Mouse (Mus musculus) retina, embryonic 14.5 days (tissue): ENCODE measurements around the gene Tnnt3.

Experiments
- DNase-seq: peaks from one replicate; pipeline ENCODE4 v3.0.0-alpha.2; 2015; ENCODE audit warnings: low spot score

Gene Tnnt3

DNA sequence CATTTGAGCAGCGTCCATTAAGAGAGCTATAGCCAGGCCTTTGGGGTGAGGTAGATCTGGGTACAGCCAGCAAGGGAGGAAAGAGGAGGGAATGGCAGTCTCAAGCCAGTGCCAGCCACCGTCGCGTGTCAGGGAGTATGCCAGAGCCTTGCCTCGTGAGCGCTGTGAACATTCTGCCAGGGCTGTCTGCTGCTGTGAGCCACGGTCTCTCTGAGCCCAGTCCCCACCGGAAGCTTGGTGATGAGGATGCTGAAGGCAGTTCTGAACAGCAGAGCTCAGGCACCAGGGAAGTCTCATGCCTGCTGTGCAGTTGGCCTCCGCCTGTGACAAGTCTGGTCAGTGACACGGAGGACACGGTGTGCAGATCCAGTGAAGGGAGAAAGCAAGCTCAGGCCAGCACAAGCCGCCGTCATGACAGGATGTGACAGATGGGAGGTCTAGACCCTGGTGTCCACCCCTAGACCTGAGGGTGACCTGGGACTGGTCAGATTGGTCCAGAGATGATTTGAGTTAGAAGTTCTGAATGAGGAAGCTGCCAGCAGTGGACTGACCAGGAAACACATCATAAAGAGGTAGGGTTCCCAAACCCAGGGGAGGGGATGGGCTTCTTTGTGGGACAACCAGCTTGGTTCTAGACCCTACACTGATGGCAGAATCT is 21.7 kb upstream of the Tnnt3 start:
- DNase-seq: no peak

GRCm38 (mm10) chr7:142478001-142478400 is 20.6 kb upstream of the Tnnt3 start:
- DNase-seq: no peak

DNA sequence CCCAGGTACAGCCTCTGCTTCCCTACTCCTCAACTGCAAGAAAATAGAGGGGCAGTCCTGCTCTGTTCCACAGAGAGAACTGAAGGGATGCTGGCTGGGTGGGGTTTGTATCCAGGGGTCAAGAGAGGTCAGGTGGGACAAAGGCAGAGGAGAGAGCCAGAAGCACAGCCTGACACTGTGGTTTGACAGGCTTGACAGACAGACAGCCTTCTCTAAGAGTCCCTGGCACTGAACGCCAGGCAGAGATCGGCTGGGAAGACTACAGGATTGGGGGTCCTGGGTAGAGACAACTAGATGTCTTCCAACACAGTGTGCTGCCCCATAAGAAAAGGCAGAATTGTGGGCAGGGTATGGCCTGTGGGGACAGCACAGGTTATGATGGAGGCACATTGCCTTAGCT is 20.1 kb upstream of the Tnnt3 start:
- DNase-seq: no peak

GRCm38 (mm10) chr7:142479307-142479706 is 19.3 kb upstream of the Tnnt3 start:
- DNase-seq: no peak

DNA sequence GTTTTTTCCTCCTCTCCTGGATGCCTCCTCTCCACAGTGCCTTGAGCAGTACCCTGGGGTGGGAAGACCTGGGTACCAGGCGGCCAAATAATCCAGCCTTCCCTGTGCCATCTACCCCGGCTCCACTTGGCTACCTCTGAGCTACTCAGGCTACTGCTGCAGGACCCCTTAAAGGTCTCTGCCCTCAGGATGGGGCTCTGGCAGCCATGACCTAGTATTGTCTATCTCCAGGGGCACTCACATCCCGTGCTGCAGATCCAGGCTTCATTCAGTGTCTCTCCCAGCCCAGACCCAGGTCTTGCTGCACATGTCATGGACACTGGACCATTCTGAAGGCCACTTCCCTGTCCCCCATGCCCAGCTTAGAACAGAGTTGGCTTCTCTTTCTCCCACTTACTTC is 18.8 kb upstream of the Tnnt3 start:
- DNase-seq: no peak

DNA sequence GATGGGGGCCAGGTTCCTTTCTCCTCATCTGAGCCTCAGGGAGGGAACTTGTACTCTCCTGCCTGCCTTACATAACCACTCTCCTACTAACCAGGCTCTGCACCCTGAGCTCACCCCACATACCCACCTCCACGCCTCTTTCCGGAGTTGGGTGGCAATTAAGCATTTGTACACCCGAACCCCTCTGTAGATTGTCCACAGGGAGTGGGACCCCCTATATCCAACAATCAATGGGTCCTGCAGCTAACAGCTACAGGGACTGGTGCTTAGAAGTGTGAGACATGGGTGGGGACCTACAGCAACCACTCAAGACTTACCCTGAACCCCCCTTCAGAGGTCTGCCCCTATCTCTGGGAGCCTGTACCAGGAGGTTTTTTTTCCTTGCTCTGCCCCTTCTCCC is 18.0 kb upstream of the Tnnt3 start:
- DNase-seq: no peak

GRCm38 (mm10) chr7:142481186-142481567 is 17.5 kb upstream of the Tnnt3 start:
- DNase-seq: peak; percentile 84

- peak; percentile 56 for DNase-seq
Observed at GRCm38 (mm10) chr7:142481568-142482255, 16.9 kb upstream of the Tnnt3 start.

- DNase-seq: no peak
Observed at GRCm38 (mm10) chr7:142482256-142482609, 16.4 kb upstream of the Tnnt3 start.

DNA sequence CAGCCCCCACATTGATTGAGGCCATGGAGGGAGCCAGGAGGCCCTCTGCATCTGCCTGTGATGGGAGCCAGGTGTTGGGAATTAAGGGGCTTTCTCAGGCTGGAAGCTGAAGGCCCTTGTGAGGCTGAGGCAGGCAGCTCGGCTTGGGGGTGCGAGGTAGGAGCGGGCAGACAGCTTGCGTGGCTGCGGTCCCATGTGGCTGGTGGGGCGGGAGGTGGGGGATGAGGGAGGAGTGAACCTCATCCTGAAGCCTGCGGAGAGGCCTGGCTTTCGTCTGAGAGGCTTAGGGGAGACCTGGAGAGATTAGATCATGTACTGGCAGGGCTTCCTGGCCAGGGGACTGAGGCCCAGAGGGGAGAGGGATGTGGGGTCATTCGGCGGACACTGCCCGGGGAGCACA is 15.5 kb upstream of the Tnnt3 start:
- DNase-seq: no peak

- DNase-seq: no peak
Observed at GRCm38 (mm10) chr7:142484780-142485179, 13.9 kb upstream of the Tnnt3 start.

- DNase-seq: no peak
Observed at GRCm38 (mm10) chr7:142486751-142487162, 11.9 kb upstream of the Tnnt3 start.

- DNase-seq: peak; percentile 83
Observed at GRCm38 (mm10) chr7:142487341-142487859, 11.2 kb upstream of the Tnnt3 start.

GRCm38 (mm10) chr7:142488053-142488452 is 10.6 kb upstream of the Tnnt3 start:
- no peak for DNase-seq

- no peak for DNase-seq
Observed at GRCm38 (mm10) chr7:142493535-142493934, 5.1 kb upstream of the Tnnt3 start.

DNA sequence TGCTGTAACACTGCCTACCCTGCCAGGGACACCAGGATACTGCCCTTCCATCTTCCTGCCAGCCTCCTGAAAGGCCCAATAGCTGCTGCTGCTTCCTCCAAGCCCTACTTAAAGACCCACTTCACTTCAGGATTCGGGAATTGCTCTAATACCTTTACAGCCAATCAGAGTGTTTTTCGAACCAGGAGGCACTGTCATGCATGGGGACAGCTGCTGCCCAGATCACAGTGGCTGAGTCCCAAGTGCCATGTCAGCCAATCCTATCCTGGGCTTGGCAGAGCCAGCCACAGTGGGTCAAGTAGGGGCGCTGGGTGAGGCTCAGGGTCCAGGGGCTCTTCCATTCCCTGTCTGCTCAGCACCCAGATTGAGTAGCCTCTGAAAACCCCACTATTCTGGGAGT is 2.5 kb upstream of the Tnnt3 start:
- no peak for DNase-seq

- DNase-seq: no peak
Observed at GRCm38 (mm10) chr7:142496800-142497199, 1.8 kb upstream of the Tnnt3 start.

GRCm38 (mm10) chr7:142497775-142498174 is 861 bp upstream of the Tnnt3 start:
- no peak for DNase-seq

GRCm38 (mm10) chr7:142499010-142499721 is 530 bp downstream of the Tnnt3 start:
- no peak for DNase-seq

DNA sequence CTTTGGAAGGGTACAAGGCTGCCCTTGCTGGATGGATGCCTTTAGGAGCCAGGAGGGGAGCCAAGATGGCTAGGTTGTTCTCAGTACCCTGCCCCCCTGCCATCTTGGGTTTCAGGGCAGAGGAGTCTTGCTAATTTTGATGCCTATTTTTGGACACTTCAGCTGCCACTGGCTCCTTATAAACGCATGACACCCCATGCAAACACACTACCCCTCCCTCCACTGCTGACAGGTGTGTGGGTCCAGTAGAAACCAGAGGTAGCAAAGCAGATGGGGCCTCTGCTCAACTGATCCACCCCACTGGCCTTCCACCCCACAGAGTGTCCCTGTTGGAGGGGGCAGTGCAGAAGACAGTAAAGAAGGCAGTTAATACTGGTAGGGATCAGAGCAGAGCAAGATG is 1.4 kb downstream of the Tnnt3 start:
- no peak for DNase-seq

GRCm38 (mm10) chr7:142503206-142503605 is 4.6 kb downstream of the Tnnt3 start:
- DNase-seq: no peak

GRCm38 (mm10) chr7:142505942-142506341 is 7.3 kb downstream of the Tnnt3 start:
- DNase-seq: no peak

GRCm38 (mm10) chr7:142506501-142506900 is 7.9 kb downstream of the Tnnt3 start:
- DNase-seq: peak; percentile 34
